Mouse (Mus musculus) lung, adult 2 months (tissue): Measurements from ENCODE around the gene Trhde.

Experiments
- CTCF ChIP-seq: fragments of 200-500 bp; IDR thresholded peaks from 2 replicates; pipeline ENCODE4 v1.5.1; 2011; ENCODE audit warnings: mild to moderate bottlenecking, low read length, control low read depth; ENCODE audit not compliant: insufficient read depth
- POLR2A ChIP-seq: fragments of 200-500 bp; IDR thresholded peaks from 2 replicates; pipeline ENCODE4 v1.6.1; 2011; ENCODE audit warnings: low read depth, mild to moderate bottlenecking, control low read depth, low read length, borderline replicate concordance; ENCODE audit errors: extremely low read depth

DNA sequence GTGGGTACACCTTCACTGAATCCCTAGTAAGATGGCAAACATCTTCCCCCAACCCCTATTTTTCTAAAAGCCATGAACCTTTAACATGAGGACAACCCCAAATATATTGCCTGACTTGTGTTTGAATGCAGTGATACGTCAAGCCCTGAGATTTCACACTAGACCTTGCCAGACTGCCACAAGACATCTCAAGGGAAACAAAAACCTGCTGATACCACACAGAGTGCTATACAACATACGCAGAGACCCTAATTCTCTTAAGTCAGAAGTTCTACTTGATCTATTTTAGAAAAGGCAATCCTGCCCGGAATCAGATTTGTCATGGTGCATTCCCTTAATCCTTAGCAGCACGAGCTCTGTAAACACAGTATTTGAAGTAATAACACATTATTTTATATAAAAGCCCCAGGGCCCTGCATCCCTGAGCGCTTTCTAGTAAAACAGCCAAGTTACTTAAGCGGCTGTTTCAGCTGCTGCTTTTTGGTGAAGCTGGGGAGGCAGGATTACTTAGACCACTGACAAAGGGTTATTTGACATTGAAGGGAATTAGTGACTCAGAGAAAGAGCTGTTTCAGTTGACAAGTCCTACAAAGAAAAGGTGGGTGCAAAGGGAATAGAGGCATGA, 130.2 kb downstream of the Trhde start:
- no peak for TF ChIP-seq CTCF
- no peak for TF ChIP-seq POLR2A
